Mouse (Mus musculus) erythroblast, embryonic 14.5 days (primary cell): Measurements from ENCODE around the gene 6430531B16Rik.

ENCODE experiments used
- GATA1 ChIP-seq: IDR thresholded peaks from 2 replicates; pipeline ENCODE4 v1.6.1; 2012; ENCODE audit warnings: low read length, inconsistent platforms, mixed read lengths
- TAL1 ChIP-seq: IDR thresholded peaks from 3 replicates; pipeline ENCODE4 v1.6.1; 2012; ENCODE audit warnings: low read length, inconsistent platforms, mixed read lengths

DNA sequence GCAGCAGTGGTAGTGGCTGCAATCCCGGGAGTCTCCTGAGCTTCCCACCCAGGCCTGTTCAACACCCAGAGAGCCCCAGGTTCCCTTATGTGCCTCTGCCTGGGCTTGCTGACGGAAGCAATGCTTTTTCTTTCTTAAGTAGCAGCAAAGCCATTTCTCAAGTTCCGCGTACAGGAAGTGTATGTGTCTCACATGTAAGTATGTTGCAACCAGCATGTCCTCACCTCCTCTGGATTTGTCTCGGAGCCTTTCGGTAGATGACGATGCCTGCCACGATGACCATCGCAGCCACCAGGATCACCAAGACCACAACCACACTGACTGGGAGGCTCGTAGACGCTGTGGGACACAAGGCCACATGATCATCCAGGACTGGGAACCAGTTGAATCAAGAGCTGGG lies 6.0 kb upstream of the 6430531B16Rik start:
- TF ChIP-seq TAL1 (no peak), GATA1 (no peak)
